Mouse (Mus musculus) lung, postnatal 0 days (tissue): ENCODE measurements around the gene Zfp982. TPM values are rescaled to one million over a fixed set of nuclear protein-coding genes. Genes with fewer than 3 reads are reported as not detected.
"Not testable (repeated sequence)": the region's sequence is repeated elsewhere in the genome, so short reads cannot be mapped to it uniquely, and the experiment has no call there.

Experiments used
- ATAC-seq: fragments of 200-750 bp; cut with Nextera tagmentation; 2 replicates; pipeline ENCODE4 v1.8.0; 2017; ENCODE audit warnings: moderate library complexity
- DNase-seq: peaks from one replicate; pipeline ENCODE4 v3.0.0-alpha.2; 2016; ENCODE audit warnings: low spot score
- H3K27ac ChIP-seq: fragments of 300-500 bp; sonication (generic); 2 replicates; pipeline ENCODE4 v1.5.1; 2014; ENCODE audit warnings: antibody characterized with exemption, mild to moderate bottlenecking, low read length, mixed read lengths
- H3K27me3 ChIP-seq: fragments of 300-500 bp; sonication (generic); replicated peaks from 2 replicates; pipeline ENCODE4 v1.6.1; 2014; ENCODE audit warnings: low read length, mixed read lengths; ENCODE audit not compliant: insufficient read depth
- H3K36me3 ChIP-seq: fragments of 300-500 bp; sonication (generic); 2 replicates; pipeline ENCODE4 v1.6.1; 2014; ENCODE audit warnings: low read length, mixed read lengths; ENCODE audit not compliant: insufficient read depth
- H3K4me1 ChIP-seq: fragments of 300-500 bp; sonication (generic); 2 replicates; pipeline ENCODE4 v1.6.1; 2014; ENCODE audit warnings: antibody characterized with exemption, low read depth, low read length, mixed read lengths; ENCODE audit not compliant: insufficient read depth
- H3K4me2 ChIP-seq: fragments of 300-500 bp; sonication (generic); replicated peaks from 2 replicates; pipeline ENCODE4 v1.6.1; 2014; ENCODE audit warnings: low read depth, mild to moderate bottlenecking, low read length, moderate library complexity, mixed read lengths
- H3K4me3 ChIP-seq: fragments of 300-500 bp; sonication (generic); 2 replicates; pipeline ENCODE4 v1.5.1; 2014; ENCODE audit warnings: low read depth, low read length
- H3K9ac ChIP-seq: fragments of 300-500 bp; sonication (generic); replicated peaks from 2 replicates; pipeline ENCODE4 v1.6.1; 2014; ENCODE audit warnings: low read depth, mild to moderate bottlenecking
- H3K9me3 ChIP-seq: fragments of 300-500 bp; sonication (generic); 2 replicates; pipeline ENCODE4 v1.6.1; 2016; ENCODE audit warnings: low read length, mixed read lengths
- CTCF ChIP-seq: IDR thresholded peaks from 2 replicates; pipeline ENCODE4 v1.5.1; 2016; ENCODE audit warnings: antibody characterized with exemption, mild to moderate bottlenecking
- EP300 ChIP-seq: IDR thresholded peaks from 2 replicates; pipeline ENCODE4 v1.6.1; 2016; ENCODE audit warnings: antibody characterized with exemption, mild to moderate bottlenecking, control low read depth
- WGBS: fragments of 180-500 bp; shearing (Covaris S2); extraction: QIAGEN DNeasy Blood & Tissue Kit; methylation state at CpG from one replicate; pipeline ENCODE4 v1.1.7; 2014; 5-methylcytosine and 5-hydroxymethylcytosine counted together
- polyA plus RNA-seq: library from polyadenylated mRNA; unstranded; fragments of >200 nt; fragmentation: Nextera tagmentation; extraction: Ambion mirVana; gene quantifications from 2 replicates; pipeline ENCODE4 v1.2.1, GENCODE M21; 2015

Zfp982 gene
- 1.4 and 1.7 TPM in 2 replicates for polyA plus RNA-seq

- H3K9me3 ChIP-seq = peaks cover 17% of the 10 kb centered on the region
- H3K4me3 ChIP-seq, H3K4me2 ChIP-seq, H3K27ac ChIP-seq, H3K27me3 ChIP-seq, DNase-seq, H3K36me3 ChIP-seq, ATAC-seq, H3K4me1 ChIP-seq, H3K9ac ChIP-seq: not testable (repeated sequence)
- WGBS = 80% methylated on average over 7 of the region's 7 CpGs
Measured at GRCm38 (mm10) chr4:147492117-147492516, at the start of gene Zfp982. TSS of gene Zfp982 (plus strand) at chr4:147492417.

GRCm38 (mm10) chr4:147442649-147443553 lies 49.3 kb upstream of the Zfp982 start:
- Histone ChIP-seq H3K27ac (0 out of 2 replicates have a peak overlapping the region, but pooled peaks have one; percentile 26), H3K4me3 (peak overlapping the region; percentile 42), H3K9ac (peak overlapping the region; percentile 62), H3K4me2 (peak overlapping the region; percentile 78)
- H3K36me3 ChIP-seq, H3K4me1 ChIP-seq, DNase-seq, H3K27me3 ChIP-seq, H3K9me3 ChIP-seq: not testable (repeated sequence)
- peak; percentile 94 for ATAC-seq
- 11% methylated on average over 52 of the region's 52 CpGs for WGBS

DNA sequence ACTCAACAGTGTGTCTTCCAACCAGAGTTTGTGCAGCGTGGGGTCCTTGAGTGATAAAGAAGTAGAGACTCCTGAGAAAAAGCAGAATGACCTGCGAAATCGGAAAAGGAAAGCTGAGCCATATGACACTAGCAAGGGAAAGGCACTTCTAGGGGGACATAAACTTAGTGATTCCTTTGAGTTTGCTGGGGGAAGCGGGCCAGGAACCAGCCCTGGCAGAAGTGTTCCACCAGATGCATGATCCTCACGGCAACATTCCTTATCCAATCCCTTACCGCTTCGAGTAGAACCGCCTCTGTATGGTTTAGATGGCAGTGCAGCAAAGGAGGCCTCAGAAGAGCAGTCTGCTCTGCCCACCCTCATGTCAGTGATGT lies 48.7 kb upstream of the Zfp982 start:
- WGBS = 43% methylated on average over 8 of the region's 8 CpGs
- DNase-seq = not testable (repeated sequence)

DNA sequence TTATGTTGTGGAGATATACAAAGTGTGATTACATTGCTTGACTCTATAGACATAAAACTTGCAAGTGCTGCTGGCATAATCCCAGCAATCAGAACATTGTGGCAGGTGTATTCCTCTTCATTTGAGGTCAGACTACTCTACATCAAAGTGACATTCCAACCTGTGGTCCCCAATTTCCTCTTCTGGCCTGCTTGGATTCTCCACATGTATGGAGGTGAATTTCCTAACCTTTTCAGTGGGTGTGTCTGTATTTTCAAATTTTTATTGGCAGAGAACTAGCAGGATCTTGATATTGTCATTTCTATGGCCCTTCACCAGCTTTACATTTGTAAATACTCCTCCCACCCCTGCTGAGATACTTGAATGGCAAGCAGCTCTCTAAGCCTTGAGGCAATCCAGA lies 46.8 kb upstream of the Zfp982 start:
- not testable (repeated sequence) for H3K9me3 ChIP-seq, H3K4me1 ChIP-seq, ATAC-seq, DNase-seq, H3K36me3 ChIP-seq, H3K27me3 ChIP-seq, H3K27ac ChIP-seq, H3K9ac ChIP-seq, H3K4me3 ChIP-seq, H3K4me2 ChIP-seq

More for the DNA sequence above, 48.7 kb upstream of the Zfp982 start:
- not testable (repeated sequence) for ATAC-seq, H3K27me3 ChIP-seq, H3K27ac ChIP-seq, H3K4me1 ChIP-seq, H3K36me3 ChIP-seq, H3K9me3 ChIP-seq
- Histone ChIP-seq H3K9ac (peak overlapping the region; percentile 62; the same call in 1 of the 2 replicates), H3K4me3 (peak overlapping the region; percentile 42; the same call in 1 of the 2 replicates), H3K4me2 (peak overlapping the region; percentile 78)

DNA sequence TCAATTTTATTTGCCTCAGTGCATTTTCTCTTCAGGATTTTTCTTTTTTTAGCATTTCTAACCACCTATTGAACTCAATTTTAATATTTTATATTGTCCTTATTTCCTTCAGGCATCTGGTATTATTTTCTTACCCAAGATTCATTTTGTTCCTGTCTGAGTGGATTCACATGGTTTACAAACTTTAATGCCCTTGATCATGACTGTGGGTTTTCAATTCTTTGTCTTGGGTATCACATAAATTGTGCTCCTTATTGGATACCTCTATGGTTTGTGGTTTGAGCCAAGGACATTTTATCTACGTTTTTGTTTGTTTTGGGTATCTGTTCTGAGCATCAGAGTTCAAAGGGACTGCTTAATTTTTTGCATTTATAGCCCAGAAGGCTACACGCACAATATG lies 43.9 kb upstream of the Zfp982 start:
- H3K4me1 ChIP-seq = no peaks in the 10 kb centered on the region
- TF ChIP-seq CTCF (no peak), EP300 (no peak)
- no peaks in the 10 kb centered on the region for H3K27me3 ChIP-seq
- no peak overlapping the region for H3K4me3 ChIP-seq
- H3K36me3 ChIP-seq = no peaks in the 10 kb centered on the region
- WGBS = 52% methylated on average over 2 of the region's 2 CpGs
- no peak overlapping the region for H3K9ac ChIP-seq
- no peak overlapping the region for H3K27ac ChIP-seq
- no peak overlapping the region for H3K4me2 ChIP-seq
- ATAC-seq (no peak), DNase-seq (no peak)
- 0 out of 2 replicates have a peak, but pooled peaks cover 4% of the 10 kb centered on the region for H3K9me3 ChIP-seq

- Histone ChIP-seq H3K4me1 (no peaks in the 10 kb centered on the region), H3K4me3 (no peak overlapping the region), H3K9me3 (0 out of 2 replicates have a peak, but pooled peaks cover 4% of the 10 kb centered on the region), H3K27me3 (no peaks in the 10 kb centered on the region), H3K4me2 (peak overlapping the region; percentile 27; the same call in 1 of the 2 replicates), H3K9ac (no peak overlapping the region), H3K36me3 (no peaks in the 10 kb centered on the region), H3K27ac (no peak overlapping the region)
- no peak for TF ChIP-seq CTCF
- no peak for TF ChIP-seq EP300
- no peak for DNase-seq
- 43% methylated on average over 13 of the region's 13 CpGs for WGBS
- no peak for ATAC-seq
Measured at GRCm38 (mm10) chr4:147449099-147449581, 43.1 kb upstream of the Zfp982 start.

DNA sequence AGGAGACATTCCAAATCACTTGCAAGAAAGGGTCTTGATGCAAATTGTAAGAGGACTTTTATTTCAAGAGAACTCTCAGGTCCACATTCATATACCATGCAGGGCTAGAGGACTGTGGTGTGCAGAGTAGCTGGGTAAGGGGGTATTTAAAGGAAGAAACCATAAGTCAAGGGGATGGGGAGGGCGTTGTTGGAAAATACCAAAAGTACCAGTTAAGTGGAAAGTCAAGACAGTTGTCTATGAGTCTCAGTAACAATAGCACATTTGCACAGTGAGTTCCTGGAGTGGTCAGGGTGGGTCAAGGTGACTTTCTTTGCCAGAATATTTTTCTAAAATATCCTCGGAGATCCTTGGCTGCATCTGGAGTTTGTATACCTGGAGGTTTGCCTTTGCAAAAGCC lies 42.2 kb upstream of the Zfp982 start:
- H3K9me3 ChIP-seq, H3K4me1 ChIP-seq, DNase-seq, H3K4me3 ChIP-seq, H3K9ac ChIP-seq, H3K27ac ChIP-seq, H3K36me3 ChIP-seq, ATAC-seq, H3K27me3 ChIP-seq, H3K4me2 ChIP-seq: not testable (repeated sequence)
- WGBS = 69% methylated on average over 2 of the region's 2 CpGs

DNA sequence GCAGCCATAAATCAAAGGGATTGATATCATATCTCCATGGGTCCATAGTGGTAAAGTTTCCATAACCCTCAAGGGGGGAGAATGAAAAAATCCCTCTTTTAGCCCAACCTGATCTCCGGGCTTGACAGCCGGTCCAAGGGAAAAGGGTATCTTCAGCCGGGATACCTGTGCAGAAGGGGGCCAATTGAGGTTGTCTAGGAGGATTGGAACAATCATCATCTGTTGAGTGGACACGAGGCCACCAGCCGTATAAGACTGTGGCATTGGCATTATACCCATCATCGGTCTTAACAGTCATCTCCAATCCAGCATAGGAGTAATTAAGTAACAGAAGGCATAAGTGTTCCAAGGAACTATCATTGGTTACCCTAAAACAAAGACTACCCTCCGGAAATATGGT lies 25.0 kb upstream of the Zfp982 start:
- not testable (repeated sequence) for H3K27me3 ChIP-seq, H3K4me2 ChIP-seq, H3K9me3 ChIP-seq, ATAC-seq, H3K4me3 ChIP-seq, H3K36me3 ChIP-seq, DNase-seq, H3K9ac ChIP-seq, H3K4me1 ChIP-seq, H3K27ac ChIP-seq
- WGBS = 90% methylated on average over 7 of the region's 7 CpGs

- H3K9ac ChIP-seq, H3K4me1 ChIP-seq, DNase-seq, H3K36me3 ChIP-seq, ATAC-seq, H3K27me3 ChIP-seq, H3K27ac ChIP-seq, H3K4me3 ChIP-seq, H3K4me2 ChIP-seq, H3K9me3 ChIP-seq: not testable (repeated sequence)
- 82% methylated on average over 5 of the region's 5 CpGs for WGBS
Measured at GRCm38 (mm10) chr4:147498772-147499613, 6.8 kb downstream of the Zfp982 start.
